Mouse (Mus musculus) limb, embryonic 14.5 days (tissue): ENCODE results near the gene Bcl10. TPM values are rescaled to one million over a fixed set of nuclear protein-coding genes. Genes with fewer than 3 reads are reported as not detected.

Experiments used
- ATAC-seq: fragments of 200-750 bp; cut with Nextera tagmentation; 2 replicates; pipeline ENCODE4 v1.8.0; 2017; ENCODE audit warnings: low read depth, moderate number of reproducible peaks, moderate TSS enrichment; ENCODE audit not compliant: low FRiP score
- DNase-seq: peaks from one replicate; pipeline ENCODE4 v3.0.0-alpha.2; 2015; ENCODE audit warnings: low spot score
- H3K27ac ChIP-seq: fragments of 300-500 bp; sonication (generic); replicated peaks from 2 replicates; pipeline ENCODE4 v1.5.1; 2014; ENCODE audit warnings: low read depth, mild to moderate bottlenecking, low read length, moderate library complexity, mixed read lengths
- H3K27me3 ChIP-seq: fragments of 300-500 bp; sonication (generic); 2 replicates; pipeline ENCODE4 v1.6.1; 2014; ENCODE audit warnings: low read length, mixed read lengths; ENCODE audit not compliant: control insufficient read depth, insufficient read depth
- H3K36me3 ChIP-seq: fragments of 300-500 bp; sonication (generic); 2 replicates; pipeline ENCODE4 v1.6.1; 2014; ENCODE audit warnings: mild to moderate bottlenecking, low read length, moderate library complexity, mixed read lengths; ENCODE audit not compliant: control insufficient read depth, insufficient read depth
- H3K4me1 ChIP-seq: fragments of 300-500 bp; sonication (generic); 2 replicates; pipeline ENCODE4 v1.6.1; 2014; ENCODE audit warnings: antibody characterized with exemption, low read length, mixed read lengths; ENCODE audit not compliant: control insufficient read depth, insufficient read depth
- H3K4me2 ChIP-seq: fragments of 300-500 bp; sonication (generic); replicated peaks from 2 replicates; pipeline ENCODE4 v1.6.1; 2014; ENCODE audit warnings: low read depth, mild to moderate bottlenecking, low read length, moderate library complexity; ENCODE audit not compliant: severe bottlenecking
- H3K4me3 ChIP-seq: fragments of 300-500 bp; sonication (generic); replicated peaks from 2 replicates; pipeline ENCODE4 v1.5.1; 2014; ENCODE audit warnings: low read length
- H3K9ac ChIP-seq: fragments of 300-500 bp; sonication (generic); 2 replicates; pipeline ENCODE4 v1.6.1; 2014; ENCODE audit warnings: mild to moderate bottlenecking, low read depth, low read length, moderate library complexity; ENCODE audit not compliant: severe bottlenecking
- H3K9me3 ChIP-seq: fragments of 300-500 bp; sonication (generic); 2 replicates; pipeline ENCODE4 v1.6.1; 2016; ENCODE audit warnings: low read length; ENCODE audit not compliant: control insufficient read depth
- POLR2A ChIP-seq: fragments of 200-500 bp; IDR thresholded peaks from 2 replicates; pipeline ENCODE4 v1.8.0; 2012; ENCODE audit warnings: inconsistent platforms, mild to moderate bottlenecking, moderate library complexity, borderline replicate concordance; ENCODE audit not compliant: insufficient read depth, insufficient read length; ENCODE audit errors: extremely low read depth
- WGBS: fragments of 180-500 bp; shearing (Covaris S2); extraction: QIAGEN DNeasy Blood & Tissue Kit; methylation state at CpG from one replicate; pipeline ENCODE4 v1.1.7; 2014; 5-methylcytosine and 5-hydroxymethylcytosine counted together
- polyA plus RNA-seq, 2 experiments: library from polyadenylated mRNA; depleted of rRNA in 1 of 2; stranded (reverse) in 1 of 2; unstranded in 1 of 2; fragments of >200 nt; fragmentation: Nextera tagmentation in 1 of 2; extraction: Ambion mirVana in 1 of 2; gene quantifications; 2 replicates each; pipeline versions ENCODE4 v1.2.1 to v1.2.3; 2012 to 2014

The Bcl10 gene
- polyA plus RNA-seq, 2 experiments, result 25.5 to 52.9 TPM

GRCm38 (mm10) chr3:145966806-145967205, 44.2 kb downstream of the Bcl10 start:
- no peak for DNase-seq
- Histone ChIP-seq H3K4me3 (no peak overlapping the region), H3K9me3 (no peaks in the 10 kb centered on the region), H3K4me2 (no peak overlapping the region), H3K27ac (no peak overlapping the region), H3K9ac (no peak overlapping the region), H3K4me1 (peaks cover 24% of the 10 kb centered on the region), H3K27me3 (no peaks in the 10 kb centered on the region), H3K36me3 (no peaks in the 10 kb centered on the region)
- no peak for ATAC-seq
- no peak for TF ChIP-seq POLR2A
- WGBS, result 88% methylated on average over 5 of the region's 5 CpGs

GRCm38 (mm10) chr3:145969031-145969501, 46.5 kb downstream of the Bcl10 start:
- H3K9me3 ChIP-seq, result no peaks in the 10 kb centered on the region
- H3K4me1 ChIP-seq, result peaks cover 9% of the 10 kb centered on the region
- TF ChIP-seq POLR2A, result no peak
- ATAC-seq, result no peak
- no peak for DNase-seq
- H3K9ac ChIP-seq, result no peak overlapping the region
- no peak overlapping the region for H3K4me2 ChIP-seq
- H3K27me3 ChIP-seq, result no peaks in the 10 kb centered on the region
- H3K27ac ChIP-seq, result no peak overlapping the region
- no peak overlapping the region for H3K4me3 ChIP-seq
- H3K36me3 ChIP-seq, result no peaks in the 10 kb centered on the region
- WGBS, result 43% methylated on average over 14 of the region's 14 CpGs

GRCm38 (mm10) chr3:145971501-145971900, 48.9 kb downstream of the Bcl10 start:
- 72% methylated on average over 10 of the region's 10 CpGs for WGBS
- H3K27ac ChIP-seq, result no peak overlapping the region
- H3K4me1 ChIP-seq, result no peaks in the 10 kb centered on the region

DNA sequence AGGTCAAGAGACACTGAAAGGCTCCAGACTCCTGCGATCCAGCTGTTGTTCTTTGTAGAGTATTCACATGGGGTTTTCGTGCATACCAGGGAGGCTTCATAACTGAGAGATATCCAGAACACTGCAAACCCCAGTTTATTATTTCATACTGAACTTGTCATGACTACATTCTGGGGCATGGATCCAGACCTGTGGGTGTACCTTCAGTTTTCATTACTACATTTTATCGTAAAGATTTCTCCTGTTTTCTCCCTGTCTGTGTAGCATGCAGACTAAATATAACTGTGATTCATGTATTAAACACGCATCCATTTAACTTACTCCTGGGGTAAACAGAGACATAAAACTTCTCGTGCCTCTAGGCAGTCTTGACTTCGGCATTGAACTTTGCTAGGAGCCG, 52.4 kb downstream of the Bcl10 start:
- H3K4me1 ChIP-seq, result no peaks in the 10 kb centered on the region
- DNase-seq (no peak), ATAC-seq (no peak)
- H3K27ac ChIP-seq, result no peak overlapping the region
- H3K4me3 ChIP-seq, result no peak overlapping the region
- no peak overlapping the region for H3K4me2 ChIP-seq
- no peaks in the 10 kb centered on the region for H3K9me3 ChIP-seq
- H3K9ac ChIP-seq, result no peak overlapping the region
- no peaks in the 10 kb centered on the region for H3K36me3 ChIP-seq
- 63% methylated on average over 7 of the region's 7 CpGs for WGBS
- H3K27me3 ChIP-seq, result no peaks in the 10 kb centered on the region
- TF ChIP-seq POLR2A, result no peak

More at GRCm38 (mm10) chr3:145971501-145971900, 48.9 kb downstream of the Bcl10 start:
- Histone ChIP-seq H3K9ac (no peak overlapping the region), H3K4me2 (no peak overlapping the region), H3K27me3 (no peaks in the 10 kb centered on the region), H3K36me3 (no peaks in the 10 kb centered on the region), H3K9me3 (no peaks in the 10 kb centered on the region), H3K4me3 (no peak overlapping the region)
- ATAC-seq, result no peak
- peak; percentile 54 for DNase-seq
- TF ChIP-seq POLR2A, result no peak

Other genes with a start within 250 kb of the Bcl10 start
- 32.2 and 35.4 TPM in 2 replicates for gene Ddah1, start 164.1 kb upstream of the Bcl10 start, polyA plus RNA-seq (2012; rRNA removed)
- 47.1 and 48.2 TPM in 2 replicates for gene Ddah1, start 164.1 kb upstream of the Bcl10 start, polyA plus RNA-seq (2014; fragmentation: Nextera tagmentation; extraction: Ambion mirVana)
- 25.9 and 31.2 TPM in 2 replicates for gene 2410004B18Rik, start 15.2 kb downstream of the Bcl10 start, polyA plus RNA-seq (2012; rRNA removed)
- gene 2410004B18Rik, start 15.2 kb downstream of the Bcl10 start, polyA plus RNA-seq (2014; fragmentation: Nextera tagmentation; extraction: Ambion mirVana), result 45.6 and 47.8 TPM in 2 replicates
- gene Syde2, start 65.1 kb downstream of the Bcl10 start, polyA plus RNA-seq (2012; rRNA removed), result 5.3 and 6.0 TPM in 2 replicates
- gene Syde2, start 65.1 kb downstream of the Bcl10 start, polyA plus RNA-seq (2014; fragmentation: Nextera tagmentation; extraction: Ambion mirVana), result 2.6 and 2.8 TPM in 2 replicates
- 0.03 and 0.20 TPM in 2 replicates for gene Wdr63, start 185.3 kb downstream of the Bcl10 start, polyA plus RNA-seq (2012; rRNA removed)
- not detected in 2 replicates for gene Wdr63, start 185.3 kb downstream of the Bcl10 start, polyA plus RNA-seq (2014; fragmentation: Nextera tagmentation; extraction: Ambion mirVana)
- gene Mcoln3, start 194.6 kb downstream of the Bcl10 start, polyA plus RNA-seq (2012; rRNA removed), result 1.9 and 2.0 TPM in 2 replicates
- gene Mcoln3, start 194.6 kb downstream of the Bcl10 start, polyA plus RNA-seq (2014; fragmentation: Nextera tagmentation; extraction: Ambion mirVana), result 1.9 and 2.1 TPM in 2 replicates
- gene Mcoln2, start 227.0 kb downstream of the Bcl10 start, polyA plus RNA-seq (2012; rRNA removed), result 3.5 and 3.6 TPM in 2 replicates
- 1.5 and 2.0 TPM in 2 replicates for gene Mcoln2, start 227.0 kb downstream of the Bcl10 start, polyA plus RNA-seq (2014; fragmentation: Nextera tagmentation; extraction: Ambion mirVana)